Mouse (Mus musculus): ENCODE measurements around the gene Olfr693. TPM values are rescaled to one million over a fixed set of nuclear protein-coding genes. Genes with fewer than 3 reads are reported as not detected.

Olfr693 gene
- polyA plus RNA-seq, 1 experiment from 2014 or later, result not detected

DNA sequence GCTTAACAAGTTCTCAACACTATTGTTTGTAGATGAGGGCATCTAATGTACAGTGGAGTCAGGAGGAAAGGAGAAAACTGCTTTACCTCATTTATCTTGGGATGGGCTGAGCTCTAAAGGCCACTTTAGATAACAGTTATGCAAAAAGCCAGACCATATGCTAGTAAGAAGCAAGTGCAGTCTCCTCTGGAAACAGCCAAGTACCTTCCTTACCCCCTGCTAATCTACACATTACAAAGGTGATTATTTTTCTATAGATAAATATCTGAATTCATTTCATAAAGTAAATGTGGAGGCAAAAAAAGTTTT lies 28.1 kb downstream of the Olfr693 start:
- Histone ChIP-seq H3K27me3 (replicated peaks; ENCODE audit: control insufficient read depth, insufficient read depth, low read length) (no peaks in the 10 kb centered on the region), H3K36me3 (ENCODE audit: control insufficient read depth, insufficient read depth, low read length) (no peaks in the 10 kb centered on the region), H3K9me3 (ENCODE audit: control insufficient read depth, low read length) (no peaks in the 10 kb centered on the region), H3K4me1 (replicated peaks; ENCODE audit: control insufficient read depth, insufficient read depth, low read length) (no peaks in the 10 kb centered on the region; the same call in 1 of the 2 replicates), H3K4me3 (ENCODE audit: low read depth, low read length) (no peak overlapping the region), H3K27ac (ENCODE audit: low read depth, low read length) (peak overlapping the region; percentile 62), H3K4me2 (peak overlapping the region; percentile 31; the same call in 1 of the 2 replicates), H3K9ac (ENCODE audit: low read depth, low read length) (no peak overlapping the region)
- DNase-seq (ENCODE audit: low spot score), result no peak
- peak; percentile 84 for ATAC-seq (replicated peaks; ENCODE audit: low FRiP score)

GRCm38 (mm10) chr7:106651555-106652343 lies 28.6 kb downstream of the Olfr693 start:
- DNase-seq (ENCODE audit: low spot score) (no peak), ATAC-seq (replicated peaks; ENCODE audit: low FRiP score) (peak; percentile 84)
- no peak overlapping the region for H3K9ac ChIP-seq (ENCODE audit: low read depth, low read length)
- H3K4me3 ChIP-seq (ENCODE audit: low read depth, low read length), result no peak overlapping the region
- H3K36me3 ChIP-seq (ENCODE audit: control insufficient read depth, insufficient read depth, low read length), result no peaks in the 10 kb centered on the region
- H3K9me3 ChIP-seq (ENCODE audit: control insufficient read depth, low read length), result no peaks in the 10 kb centered on the region
- peak overlapping the region; percentile 31; the same call in 1 of the 2 replicates for H3K4me2 ChIP-seq
- H3K4me1 ChIP-seq (replicated peaks; ENCODE audit: control insufficient read depth, insufficient read depth, low read length), result no peaks in the 10 kb centered on the region; the same call in 1 of the 2 replicates
- H3K27ac ChIP-seq (ENCODE audit: low read depth, low read length), result peak overlapping the region; percentile 62
- no peaks in the 10 kb centered on the region for H3K27me3 ChIP-seq (replicated peaks; ENCODE audit: control insufficient read depth, insufficient read depth, low read length)

DNA sequence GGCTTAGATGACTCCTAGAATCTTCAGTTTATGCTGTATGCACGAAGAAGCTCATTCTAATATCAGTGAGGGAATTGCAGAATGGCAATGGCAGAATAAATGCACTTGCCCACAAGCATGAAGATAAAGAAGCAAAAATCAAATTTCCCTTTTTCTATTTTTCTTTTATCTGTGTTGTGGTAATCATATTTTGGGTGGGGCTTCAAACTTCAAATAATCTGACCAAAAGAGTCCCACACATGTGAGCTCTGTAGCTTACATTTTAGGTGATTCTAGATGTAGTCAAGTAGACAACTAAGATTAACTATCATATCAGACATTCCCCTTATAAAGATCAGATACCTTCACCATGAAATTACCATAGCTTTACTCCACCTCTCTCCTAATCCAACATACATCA lies 30.6 kb downstream of the Olfr693 start:
- DNase-seq (ENCODE audit: low spot score) (no peak), ATAC-seq (replicated peaks; ENCODE audit: low FRiP score) (no peak)
- no peaks in the 10 kb centered on the region for H3K9me3 ChIP-seq (ENCODE audit: control insufficient read depth, low read length)
- 65% methylated on average over 1 of the region's 1 CpGs for WGBS
- H3K4me1 ChIP-seq (replicated peaks; ENCODE audit: control insufficient read depth, insufficient read depth, low read length), result no peaks in the 10 kb centered on the region; the same call in 1 of the 2 replicates
- no peaks in the 10 kb centered on the region for H3K36me3 ChIP-seq (ENCODE audit: control insufficient read depth, insufficient read depth, low read length)
- no peaks in the 10 kb centered on the region for H3K27me3 ChIP-seq (replicated peaks; ENCODE audit: control insufficient read depth, insufficient read depth, low read length)
- no peak overlapping the region for H3K4me3 ChIP-seq (ENCODE audit: low read depth, low read length)
- no peak overlapping the region for H3K4me2 ChIP-seq
- no peak overlapping the region for H3K27ac ChIP-seq (ENCODE audit: low read depth, low read length)
- no peak overlapping the region for H3K9ac ChIP-seq (ENCODE audit: low read depth, low read length)

- Histone ChIP-seq H3K27ac (ENCODE audit: low read depth, low read length) (no peak overlapping the region), H3K27me3 (replicated peaks; ENCODE audit: control insufficient read depth, insufficient read depth, low read length) (no peaks in the 10 kb centered on the region), H3K4me3 (ENCODE audit: low read depth, low read length) (no peak overlapping the region), H3K9me3 (ENCODE audit: control insufficient read depth, low read length) (no peaks in the 10 kb centered on the region), H3K36me3 (ENCODE audit: control insufficient read depth, insufficient read depth, low read length) (no peaks in the 10 kb centered on the region), H3K4me2 (no peak overlapping the region), H3K9ac (ENCODE audit: low read depth, low read length) (no peak overlapping the region), H3K4me1 (replicated peaks; ENCODE audit: control insufficient read depth, insufficient read depth, low read length) (no peaks in the 10 kb centered on the region)
- ATAC-seq (replicated peaks; ENCODE audit: low FRiP score) (no peak), DNase-seq (ENCODE audit: low spot score) (no peak)
- 83% methylated on average over 1 of the region's 1 CpGs for WGBS
Observed at GRCm38 (mm10) chr7:106645261-106645660, 35.1 kb downstream of the Olfr693 start.

DNA sequence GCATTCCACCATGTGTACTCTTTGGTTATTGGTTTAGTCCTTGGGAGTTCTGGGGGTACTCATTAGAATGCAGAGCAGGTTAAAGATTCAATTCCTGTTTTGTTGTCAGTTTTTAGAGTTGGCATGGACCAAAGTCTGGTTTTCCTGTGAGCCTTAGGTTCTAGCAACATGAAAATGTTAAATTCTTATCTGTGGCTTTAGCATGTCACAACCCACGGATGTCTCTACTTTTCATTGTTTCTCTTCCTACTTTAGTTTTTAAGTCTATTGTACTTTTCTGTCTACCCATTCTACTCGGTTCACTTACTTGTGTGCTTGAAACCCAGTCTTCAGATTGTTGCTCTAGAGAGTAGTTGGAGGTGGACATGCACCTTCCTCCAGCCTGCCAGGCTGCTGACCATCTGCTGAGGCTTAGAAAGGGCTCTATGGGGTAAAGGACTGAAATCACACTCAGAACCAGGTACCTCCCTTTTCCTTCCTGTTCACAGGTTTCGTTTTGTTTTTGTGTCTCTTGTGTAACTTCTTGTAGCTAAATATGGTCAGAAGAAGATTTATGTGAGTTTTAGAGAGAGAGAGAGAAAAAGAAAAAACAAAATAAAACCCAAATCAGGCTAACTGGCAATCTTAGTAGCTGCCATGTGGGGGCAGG lies 36.0 kb downstream of the Olfr693 start:
- 52% methylated on average over 3 of the region's 3 CpGs for WGBS
- Histone ChIP-seq H3K4me2 (no peak overlapping the region), H3K27ac (ENCODE audit: low read depth, low read length) (no peak overlapping the region), H3K9ac (ENCODE audit: low read depth, low read length) (no peak overlapping the region), H3K4me3 (ENCODE audit: low read depth, low read length) (no peak overlapping the region), H3K27me3 (replicated peaks; ENCODE audit: control insufficient read depth, insufficient read depth, low read length) (no peaks in the 10 kb centered on the region), H3K9me3 (ENCODE audit: control insufficient read depth, low read length) (no peaks in the 10 kb centered on the region), H3K4me1 (replicated peaks; ENCODE audit: control insufficient read depth, insufficient read depth, low read length) (no peaks in the 10 kb centered on the region), H3K36me3 (ENCODE audit: control insufficient read depth, insufficient read depth, low read length) (no peaks in the 10 kb centered on the region)
- DNase-seq (ENCODE audit: low spot score) (no peak), ATAC-seq (replicated peaks; ENCODE audit: low FRiP score) (no peak)

DNA sequence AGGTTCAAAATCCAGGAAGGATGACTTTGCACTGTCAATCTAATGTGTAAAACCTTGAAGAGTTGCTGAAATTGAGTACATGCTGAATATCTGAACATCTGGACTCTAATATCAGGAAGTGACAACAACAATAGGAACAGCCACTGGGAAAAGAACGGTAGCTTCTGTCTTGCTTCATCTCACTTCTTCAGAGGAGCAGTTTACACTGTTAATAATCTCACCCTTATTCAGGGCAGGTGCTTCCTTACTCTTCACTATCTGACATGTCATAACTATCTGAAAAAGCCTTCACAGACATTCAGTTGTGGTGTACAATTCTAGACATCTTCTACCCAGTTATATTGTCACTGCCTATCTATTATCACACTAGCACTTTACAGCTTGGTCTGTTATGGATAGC lies 39.5 kb downstream of the Olfr693 start:
- WGBS, result 65% methylated on average over 1 of the region's 1 CpGs
- peak; percentile 74 for ATAC-seq (replicated peaks; ENCODE audit: low FRiP score)
- Histone ChIP-seq H3K4me3 (ENCODE audit: low read depth, low read length) (no peak overlapping the region), H3K4me1 (replicated peaks; ENCODE audit: control insufficient read depth, insufficient read depth, low read length) (no peaks in the 10 kb centered on the region), H3K9ac (ENCODE audit: low read depth, low read length) (no peak overlapping the region), H3K27ac (ENCODE audit: low read depth, low read length) (no peak overlapping the region), H3K27me3 (replicated peaks; ENCODE audit: control insufficient read depth, insufficient read depth, low read length) (no peaks in the 10 kb centered on the region), H3K9me3 (ENCODE audit: control insufficient read depth, low read length) (no peaks in the 10 kb centered on the region), H3K36me3 (ENCODE audit: control insufficient read depth, insufficient read depth, low read length) (no peaks in the 10 kb centered on the region), H3K4me2 (no peak overlapping the region)
- no peak for DNase-seq (ENCODE audit: low spot score)

DNA sequence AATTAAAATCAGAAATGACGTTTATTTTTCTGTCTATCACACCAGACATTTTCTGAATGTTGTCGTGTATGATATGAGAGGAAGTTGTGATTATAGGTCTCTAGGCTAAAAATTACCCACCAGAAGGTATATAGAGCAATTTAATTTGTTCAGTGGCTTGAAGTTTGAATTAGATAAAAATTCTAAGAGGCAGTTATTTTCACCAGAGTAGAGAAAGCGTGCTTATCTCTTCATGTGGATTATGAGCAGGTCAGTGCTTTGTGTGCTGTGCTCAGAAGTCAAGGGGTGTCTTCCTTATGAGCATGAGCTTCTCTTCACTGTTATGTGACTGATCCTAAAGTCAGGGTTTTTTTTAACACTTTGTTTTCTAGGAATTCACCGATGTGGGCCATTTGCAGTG lies 44.8 kb downstream of the Olfr693 start:
- Histone ChIP-seq H3K27ac (ENCODE audit: low read depth, low read length) (no peak overlapping the region), H3K9ac (ENCODE audit: low read depth, low read length) (no peak overlapping the region), H3K4me3 (ENCODE audit: low read depth, low read length) (no peak overlapping the region), H3K36me3 (ENCODE audit: control insufficient read depth, insufficient read depth, low read length) (no peaks in the 10 kb centered on the region), H3K27me3 (replicated peaks; ENCODE audit: control insufficient read depth, insufficient read depth, low read length) (no peaks in the 10 kb centered on the region), H3K4me1 (replicated peaks; ENCODE audit: control insufficient read depth, insufficient read depth, low read length) (no peaks in the 10 kb centered on the region), H3K9me3 (ENCODE audit: control insufficient read depth, low read length) (no peaks in the 10 kb centered on the region), H3K4me2 (no peak overlapping the region)
- no peak for DNase-seq (ENCODE audit: low spot score)
- 78% methylated on average over 4 of the region's 4 CpGs for WGBS
- peak; percentile 57; the same call in 1 of the 2 replicates for ATAC-seq (replicated peaks; ENCODE audit: low FRiP score)

Measured in liver, embryonic 11.5 days (tissue).